Mouse (Mus musculus): ENCODE measurements around the gene Tkt.
"Not testable (repeated sequence)": the region's sequence is repeated elsewhere in the genome, so short reads cannot be mapped to it uniquely, and the experiment has no call there.

The Tkt gene

GRCm38 (mm10) chr14:30548131-30548720 lies at the start of gene Tkt:
Tkt (plus strand) TSS chr14:30548359.
- no peak for DNase-seq (ENCODE audit: low spot score in 2 of 2)

- no peak for DNase-seq (ENCODE audit: low spot score in 2 of 2)
These were observed 43.2 kb upstream of the Tkt start for GRCm38 (mm10) chr14:30504990-30505389.

- no peak for DNase-seq (ENCODE audit: low spot score in 2 of 2)
These were observed 37.9 kb upstream of the Tkt start for GRCm38 (mm10) chr14:30510214-30510763.

DNA sequence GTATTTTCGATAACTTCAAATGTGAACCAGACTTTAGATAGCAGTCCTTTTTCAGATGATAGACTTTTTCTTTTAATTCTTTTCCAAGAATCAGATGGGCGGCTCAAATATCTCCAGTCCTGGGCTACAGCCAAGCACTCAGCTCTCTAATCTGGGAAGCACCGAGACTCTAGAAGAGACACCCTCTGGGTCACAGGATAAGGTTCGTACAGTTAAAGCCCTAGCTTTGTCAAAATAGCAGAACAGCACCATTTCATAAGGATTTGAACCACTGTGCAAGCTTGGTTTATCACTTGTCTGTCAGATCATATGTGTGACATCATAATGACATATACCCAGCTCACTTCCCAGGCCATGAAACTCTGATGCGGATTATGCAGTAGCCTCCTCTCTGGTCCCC lies 35.3 kb upstream of the Tkt start:
- no peak for DNase-seq (ENCODE audit: low spot score in 2 of 2)

DNA sequence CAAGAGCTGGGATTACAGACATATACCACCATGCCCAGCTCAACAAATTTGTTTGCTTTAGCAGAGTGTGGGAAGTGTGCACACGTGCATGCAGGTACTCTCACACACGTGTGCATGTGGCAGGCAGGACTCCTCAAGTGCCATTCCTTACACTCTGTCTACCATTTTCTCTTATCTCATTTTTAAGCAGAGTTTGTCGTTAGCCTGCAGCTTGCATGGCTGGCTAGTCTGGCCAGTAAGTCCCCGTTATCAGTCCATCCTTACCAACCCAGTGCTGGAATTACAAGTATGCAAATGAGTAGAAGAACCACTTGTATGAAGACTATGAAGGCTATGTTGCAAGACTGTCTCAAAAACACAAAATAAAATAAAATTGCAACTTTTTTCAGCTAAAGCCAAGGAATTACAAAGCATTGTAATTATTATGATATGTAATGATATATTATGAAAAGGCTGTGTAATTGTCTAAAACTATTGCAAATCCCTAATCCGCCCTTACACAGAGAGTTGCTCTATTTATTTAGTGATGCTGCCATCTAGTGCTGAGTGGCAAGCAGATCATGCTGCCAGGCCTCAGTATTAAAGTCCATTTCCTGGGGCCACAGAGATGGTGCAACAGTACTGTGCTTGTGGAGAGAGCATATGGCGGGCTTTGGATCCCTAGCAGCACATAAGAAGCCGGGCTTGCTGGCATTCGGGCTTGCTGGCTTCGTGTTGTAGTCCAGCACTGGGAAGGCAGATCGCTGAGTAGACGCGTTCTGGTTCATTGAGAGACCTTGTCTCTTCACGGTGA lies 32.0 kb upstream of the Tkt start:
- no peak for DNase-seq (ENCODE audit: low spot score in 2 of 2)

DNA sequence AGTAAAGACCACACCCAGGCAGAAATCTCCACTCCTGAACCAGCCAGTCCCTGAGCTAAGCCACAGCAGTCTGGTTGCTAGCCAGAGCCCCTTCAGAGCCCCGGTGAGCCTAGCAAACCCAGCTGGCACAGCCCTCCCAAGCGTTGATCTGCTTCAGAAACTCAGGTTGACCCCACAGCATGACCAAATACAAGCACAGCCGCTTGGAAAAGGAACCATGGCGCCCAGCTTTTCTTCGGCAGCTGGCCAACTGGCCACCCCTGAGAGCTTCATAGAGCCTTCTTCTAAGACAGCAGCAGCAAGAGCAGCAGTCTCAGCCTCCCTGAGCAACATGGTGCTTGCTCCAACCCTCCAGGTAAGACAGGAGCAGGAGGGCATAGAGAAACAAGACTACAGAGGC lies 28.8 kb upstream of the Tkt start:
- no peak for DNase-seq (ENCODE audit: low spot score in 2 of 2)

GRCm38 (mm10) chr14:30523356-30523755 lies 24.8 kb upstream of the Tkt start:
- no peak for DNase-seq (ENCODE audit: low spot score in 2 of 2)

DNA sequence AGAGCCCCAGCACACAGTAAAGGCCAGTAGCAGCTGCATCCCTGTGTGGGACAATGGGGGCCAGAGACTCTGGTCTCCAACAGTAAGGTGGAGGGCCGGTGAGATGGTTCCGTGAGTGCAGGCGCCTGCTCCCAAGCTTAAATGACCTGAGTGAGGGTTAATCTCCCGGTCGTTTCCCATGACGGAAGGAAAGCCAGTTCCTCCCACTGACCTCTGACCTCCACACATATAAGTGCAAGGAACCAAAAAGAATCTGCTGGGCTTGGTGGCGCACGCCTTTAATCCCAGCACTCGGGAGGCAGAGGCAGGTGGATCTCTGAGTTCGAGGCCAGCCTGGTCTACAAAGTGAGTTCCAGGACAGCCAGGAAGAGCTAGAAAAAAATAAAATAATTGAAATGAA lies 19.8 kb upstream of the Tkt start:
- DNase-seq (ENCODE audit: low spot score in 2 of 2) = no peak

- no peak for DNase-seq (ENCODE audit: low spot score in 2 of 2)
These were observed 19.2 kb upstream of the Tkt start for GRCm38 (mm10) chr14:30528961-30529360.

DNA sequence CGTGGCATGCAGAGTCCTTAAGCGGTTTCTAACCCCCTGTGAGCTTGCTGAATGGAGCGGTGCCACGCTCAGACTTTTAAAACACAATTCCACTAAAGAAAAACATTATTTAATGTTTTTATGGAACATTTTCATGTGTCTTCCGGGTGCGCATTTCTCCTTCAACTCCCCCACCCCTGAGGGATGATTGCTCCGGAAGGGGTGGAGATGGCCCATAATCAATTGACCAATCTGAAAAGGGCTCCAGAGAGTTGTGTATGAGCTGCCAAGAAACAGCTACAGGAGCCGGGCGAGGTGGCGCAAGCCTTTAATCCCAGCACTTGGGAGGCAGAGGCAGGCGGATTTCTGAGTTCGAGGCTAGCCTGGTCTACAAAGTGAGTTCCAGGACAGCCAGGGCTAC lies 18.7 kb upstream of the Tkt start:
- no peak for DNase-seq (ENCODE audit: low spot score in 2 of 2)

GRCm38 (mm10) chr14:30530726-30531269 lies 17.4 kb upstream of the Tkt start:
- DNase-seq (ENCODE audit: low spot score in 2 of 2) = no peak

- DNase-seq (ENCODE audit: low spot score in 2 of 2) = no peak
These were observed 16.7 kb upstream of the Tkt start for GRCm38 (mm10) chr14:30531431-30531830.

GRCm38 (mm10) chr14:30531896-30532295 lies 16.3 kb upstream of the Tkt start:
- no peak for DNase-seq (ENCODE audit: low spot score in 2 of 2)

DNA sequence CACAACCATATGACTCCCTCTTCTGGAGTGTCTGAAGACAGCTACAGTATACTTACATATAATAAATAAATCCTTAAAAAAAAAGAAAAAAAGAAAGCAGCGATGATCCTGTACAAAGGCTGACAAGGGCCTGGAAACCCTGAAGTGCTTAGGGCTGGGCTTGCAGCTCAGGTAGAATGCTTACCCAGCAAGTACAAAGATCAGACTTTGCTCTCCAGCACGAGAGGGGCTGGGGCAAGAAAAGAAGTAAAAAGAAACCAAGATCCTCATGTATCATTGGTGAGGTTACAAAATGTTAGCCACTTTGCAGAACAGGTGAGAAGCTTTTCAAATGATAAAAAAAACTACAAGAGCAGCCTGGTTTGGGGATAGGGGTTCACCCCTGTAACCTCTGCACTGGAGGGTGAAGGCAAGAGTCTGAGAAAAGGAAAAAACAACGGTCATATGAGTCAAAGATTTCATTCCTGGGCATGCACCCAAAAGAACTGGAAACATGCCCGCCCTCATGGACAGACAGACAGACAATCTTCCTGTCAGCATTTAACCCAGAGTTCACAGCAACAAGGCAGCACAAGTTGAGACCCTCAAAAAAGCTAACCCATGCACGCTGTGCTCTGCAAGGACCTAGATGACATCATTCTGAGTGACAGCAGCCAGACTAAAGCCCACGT lies 14.2 kb upstream of the Tkt start:
- no peak for DNase-seq (ENCODE audit: low spot score in 2 of 2)

DNA sequence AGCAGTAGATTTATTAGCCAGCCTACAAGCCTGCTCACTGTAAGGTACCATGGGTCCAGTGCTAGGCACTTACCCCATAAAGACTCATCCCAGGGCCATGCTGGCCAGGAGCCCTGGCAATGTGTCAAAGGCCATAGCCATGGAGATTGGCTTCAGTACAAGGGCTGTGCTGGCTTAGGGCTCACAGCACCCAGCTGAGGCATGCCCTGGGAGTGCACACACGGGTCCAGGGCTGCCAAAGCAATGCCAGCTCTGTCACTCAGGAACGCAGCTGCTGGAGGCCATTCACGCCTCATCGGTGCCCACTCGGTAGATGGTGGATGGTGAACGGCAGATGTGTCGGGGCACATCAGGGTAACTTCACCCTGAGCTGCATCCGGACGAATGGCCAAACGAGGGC lies 6.6 kb upstream of the Tkt start:
- DNase-seq (ENCODE audit: low spot score in 2 of 2) = no peak

DNA sequence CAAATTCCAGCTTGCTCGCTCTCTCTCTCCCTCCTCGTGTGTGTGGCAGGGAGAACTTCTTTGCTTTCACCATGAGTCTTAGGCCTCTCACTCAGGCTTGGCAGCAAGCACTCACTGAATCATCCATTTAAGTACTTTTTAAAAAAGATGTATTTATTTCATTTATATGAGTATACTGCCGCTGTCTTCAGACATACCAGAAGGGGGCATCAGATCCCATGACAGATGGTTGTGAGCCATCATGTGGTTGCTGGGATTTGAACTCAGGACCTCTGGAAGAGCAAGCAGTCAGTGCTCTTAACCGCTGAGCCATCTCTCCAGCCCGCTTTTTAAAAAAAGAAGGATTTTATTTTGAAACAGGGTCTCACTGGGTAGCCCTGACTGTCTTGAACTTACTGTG lies 4.8 kb upstream of the Tkt start:
- DNase-seq (ENCODE audit: low spot score in 2 of 2) = not testable (repeated sequence)

- DNase-seq (ENCODE audit: low spot score in 2 of 2) = peak; percentile 90 to 92
These were observed 1.0 kb downstream of the Tkt start for GRCm38 (mm10) chr14:30548965-30549776.

GRCm38 (mm10) chr14:30549777-30550149 lies 1.6 kb downstream of the Tkt start:
- DNase-seq (ENCODE audit: low spot score in 2 of 2) = peak; percentile 10 to 27

GRCm38 (mm10) chr14:30550232-30551070 lies 2.3 kb downstream of the Tkt start:
- DNase-seq (ENCODE audit: low spot score in 2 of 2) = no peak

- no peak for DNase-seq (ENCODE audit: low spot score in 2 of 2)
These were observed 3.4 kb downstream of the Tkt start for GRCm38 (mm10) chr14:30551509-30551908.

DNA sequence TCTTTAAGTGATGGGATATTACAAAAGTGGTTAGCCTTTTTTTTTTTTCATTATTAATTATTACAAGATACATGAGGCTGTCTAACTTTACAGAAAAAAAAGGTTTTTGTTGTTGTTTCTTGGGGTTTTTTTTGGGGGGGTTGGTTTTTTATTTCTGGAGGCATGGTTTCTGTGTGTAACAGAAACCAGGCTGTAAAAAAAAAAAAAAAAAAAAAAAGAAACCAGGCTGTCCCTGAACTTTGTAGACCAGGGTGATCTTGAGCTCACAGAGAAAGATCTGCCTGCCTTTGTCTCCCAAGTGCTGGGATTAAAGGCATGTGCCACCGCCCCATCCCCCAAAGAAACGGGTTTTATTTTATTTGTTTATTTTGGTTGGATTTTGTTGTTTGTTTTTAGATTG lies 3.8 kb downstream of the Tkt start:
- DNase-seq (ENCODE audit: low spot score in 2 of 2) = no peak
